Mouse (Mus musculus) liver, adult 2 months (tissue): Measurements from ENCODE around the gene Lap3. TPM values are rescaled to one million over a fixed set of nuclear protein-coding genes. Genes with fewer than 3 reads are reported as not detected.

ENCODE experiments used
- DNase-seq: peaks from one replicate; pipeline ENCODE4 v3.0.0-alpha.2; 2011; ENCODE audit warnings: low read depth, low spot score; ENCODE audit errors: extremely low read depth
- H3K27ac ChIP-seq: fragments of 200-500 bp; replicated peaks from 2 replicates; pipeline ENCODE4 v1.5.1; 2012; ENCODE audit warnings: low read depth, mild to moderate bottlenecking, control low read depth, inconsistent platforms, low read length; ENCODE audit not compliant: insufficient read depth
- H3K27me3 ChIP-seq: fragments of 200-500 bp; 2 replicates; pipeline ENCODE4 v1.6.1; 2012; ENCODE audit warnings: mild to moderate bottlenecking, moderate library complexity, low read length, inconsistent platforms; ENCODE audit not compliant: control insufficient read depth, insufficient read depth
- H3K36me3 ChIP-seq: fragments of 200-500 bp; 2 replicates; pipeline ENCODE4 v1.6.1; 2012; ENCODE audit warnings: low read length, inconsistent platforms; ENCODE audit not compliant: control insufficient read depth, insufficient read depth
- H3K4me1 ChIP-seq: fragments of 200-500 bp; 2 replicates; pipeline ENCODE4 v1.6.1; 2011; ENCODE audit warnings: low read length; ENCODE audit not compliant: control insufficient read depth, insufficient read depth
- H3K4me3 ChIP-seq: fragments of 200-500 bp; 2 replicates; pipeline ENCODE4 v1.5.1; 2011; ENCODE audit warnings: low read depth, mild to moderate bottlenecking, control low read depth, low read length, moderate library complexity; ENCODE audit not compliant: insufficient read depth
- H3K79me2 ChIP-seq: fragments of 200-500 bp; 2 replicates; pipeline ENCODE4 v1.6.1; 2012; ENCODE audit warnings: inconsistent platforms, mild to moderate bottlenecking, low read length, moderate library complexity; ENCODE audit not compliant: control insufficient read depth, insufficient read depth
- H3K9ac ChIP-seq: fragments of 200-500 bp; 2 replicates; pipeline ENCODE4 v1.6.1; 2012; ENCODE audit warnings: low read depth, mild to moderate bottlenecking, control low read depth, inconsistent platforms, low read length
- CTCF ChIP-seq: fragments of 200-500 bp; IDR thresholded peaks from 2 replicates; pipeline ENCODE4 v1.5.1; 2011; ENCODE audit warnings: low read depth, low read length, control low read depth
- POLR2A ChIP-seq: fragments of 200-500 bp; IDR thresholded peaks from 2 replicates; pipeline ENCODE4 v1.6.1; 2011; ENCODE audit warnings: low read length, control low read depth; ENCODE audit not compliant: insufficient read depth; ENCODE audit errors: extremely low read depth
- WGBS: fragments of 180-500 bp; shearing (Covaris S2); methylation state at CpG from one replicate; pipeline ENCODE4 v1.1.7; 2018; 5-methylcytosine and 5-hydroxymethylcytosine counted together
- polyA plus RNA-seq: library from polyadenylated mRNA; depleted of rRNA; stranded (reverse); fragments of >200 nt; gene quantifications from 2 replicates; pipeline ENCODE4 v1.2.3, GENCODE M21; 2012
- total RNA-seq: library from RNA; depleted of rRNA; stranded (reverse); fragments of >200 nt; gene quantifications from 2 replicates; pipeline ENCODE4 v1.2.3, GENCODE M21; 2014

The Lap3 gene
- total and polyA plus RNA-seq, 2 experiments = 92.9 to 300 TPM

GRCm38 (mm10) chr5:45453451-45453850 is 39.7 kb upstream of the Lap3 start, which contains the start of gene Clrn2:
Gene Clrn2 (plus strand): TSS chr5:45453751.
- H3K4me3 ChIP-seq = no peak within 1 kb of the TSS
- H3K79me2 ChIP-seq = peaks cover 5% of the 10 kb centered on the region; the same call in 1 of the 2 replicates
- peaks cover 4% of the 10 kb centered on the region; the same call in 1 of the 2 replicates for H3K4me1 ChIP-seq
- 79% methylated on average over 6 of the region's 6 CpGs for WGBS
- H3K36me3 ChIP-seq = no peaks in the 10 kb centered on the region
- H3K27me3 ChIP-seq = no peaks in the 10 kb centered on the region
- DNase-seq = no peak
- H3K9ac ChIP-seq = no peak within 1 kb of the TSS
- H3K27ac ChIP-seq = no peak within 1 kb of the TSS
- TF ChIP-seq POLR2A = no peak
- no peak for TF ChIP-seq CTCF

GRCm38 (mm10) chr5:45454456-45454855 is 38.7 kb upstream of the Lap3 start:
- Histone ChIP-seq H3K4me3 (no peak overlapping the region), H3K36me3 (no peaks in the 10 kb centered on the region), H3K27ac (no peak overlapping the region), H3K9ac (no peak overlapping the region), H3K79me2 (no peaks in the 10 kb centered on the region), H3K4me1 (no peaks in the 10 kb centered on the region), H3K27me3 (no peaks in the 10 kb centered on the region)
- no peak for DNase-seq
- TF ChIP-seq CTCF (no peak), POLR2A (no peak)
- 49% methylated on average over 9 of the region's 9 CpGs for WGBS

GRCm38 (mm10) chr5:45472880-45473450 is 20.2 kb upstream of the Lap3 start:
- DNase-seq = peak; percentile 46
- Histone ChIP-seq H3K9ac (no peak overlapping the region), H3K4me3 (no peak overlapping the region), H3K27me3 (no peaks in the 10 kb centered on the region), H3K27ac (no peak overlapping the region), H3K4me1 (peaks cover 13% of the 10 kb centered on the region), H3K79me2 (no peaks in the 10 kb centered on the region), H3K36me3 (no peaks in the 10 kb centered on the region)
- TF ChIP-seq CTCF = no peak
- no peak for TF ChIP-seq POLR2A
- WGBS = 32% methylated on average over 7 of the region's 7 CpGs

- Histone ChIP-seq H3K36me3 (no peaks in the 10 kb centered on the region), H3K4me1 (peaks cover 13% of the 10 kb centered on the region), H3K27ac (peak overlapping the region; percentile 47; the same call in 1 of the 2 replicates), H3K9ac (no peak overlapping the region), H3K79me2 (no peaks in the 10 kb centered on the region), H3K4me3 (no peak overlapping the region), H3K27me3 (no peaks in the 10 kb centered on the region)
- WGBS = 28% methylated on average over 1 of the region's 1 CpGs
- DNase-seq = no peak
- TF ChIP-seq CTCF (no peak), POLR2A (no peak)
Measured at GRCm38 (mm10) chr5:45473521-45473920, 19.7 kb upstream of the Lap3 start.

- TF ChIP-seq POLR2A (no peak), CTCF (peak; percentile 65)
- DNase-seq = peak; percentile 86
Measured at GRCm38 (mm10) chr5:45474215-45474614, 19.0 kb upstream of the Lap3 start.

GRCm38 (mm10) chr5:45474758-45475157 is 18.4 kb upstream of the Lap3 start:
- H3K36me3 ChIP-seq = no peaks in the 10 kb centered on the region
- 25% methylated on average over 3 of the region's 4 CpGs for WGBS
- H3K4me1 ChIP-seq = peaks cover 13% of the 10 kb centered on the region
- H3K27me3 ChIP-seq = no peaks in the 10 kb centered on the region
- peak; percentile 96 for DNase-seq
- H3K79me2 ChIP-seq = no peaks in the 10 kb centered on the region
- TF ChIP-seq CTCF = no peak
- no peak for TF ChIP-seq POLR2A
- H3K27ac ChIP-seq = no peak overlapping the region
- no peak overlapping the region for H3K4me3 ChIP-seq
- no peak overlapping the region for H3K9ac ChIP-seq

More at GRCm38 (mm10) chr5:45474215-45474614, 19.0 kb upstream of the Lap3 start:
- Histone ChIP-seq H3K79me2 (no peaks in the 10 kb centered on the region), H3K27ac (0 out of 2 replicates have a peak overlapping the region, but pooled peaks have one; percentile 46), H3K9ac (no peak overlapping the region), H3K27me3 (no peaks in the 10 kb centered on the region), H3K4me1 (peaks cover 13% of the 10 kb centered on the region), H3K4me3 (no peak overlapping the region), H3K36me3 (no peaks in the 10 kb centered on the region)
- 17% methylated on average over 6 of the region's 6 CpGs for WGBS
